Mouse (Mus musculus): ENCODE data around the gene Wbp4. TPM values are rescaled to one million over a fixed set of nuclear protein-coding genes. Genes with fewer than 3 reads are reported as not detected.

Wbp4 gene
- total and polyA plus RNA-seq, 3 experiments: 3.7 to 22.7 (median 22.0) TPM

GRCm38 (mm10) chr14:79425979-79426729 lies 55.2 kb downstream of the Wbp4 start, which contains the start of gene Kbtbd7:
Gene Kbtbd7 (plus strand): TSS chr14:79426511.
- Histone ChIP-seq H3K4me1 (ENCODE audit: control insufficient read depth, insufficient read depth, low read length) (peaks cover 6% of the 10 kb centered on the region), H3K36me3 (ENCODE audit: control insufficient read depth, insufficient read depth, low read length) (peaks cover 7% of the 10 kb centered on the region), H3K9ac (ENCODE audit: low read depth, low read length) (peak within 1 kb of the TSS; percentile 69), H3K27me3 (ENCODE audit: control insufficient read depth, insufficient read depth, low read length) (no peaks in the 10 kb centered on the region), H3K79me2 (replicated peaks; ENCODE audit: control insufficient read depth, insufficient read depth, low read length) (no peaks in the 10 kb centered on the region), H3K4me3 (peak within 1 kb of the TSS; percentile 46; the same call in 1 of the 2 replicates), H3K27ac (peak within 1 kb of the TSS; percentile 77)
- intact Hi-C loops (cut with DNase I): loop anchor here (2.0 kb wide), 1 partner anchor 27 kb away; no protein-coding TSS in a partner anchor
- TF ChIP-seq CTCF (IDR thresholded peaks at IDR 0.05) (no peak), POLR2A (IDR thresholded peaks at IDR 0.05; ENCODE audit: insufficient read depth, low read depth, low read length) (peak; percentile 88), EP300 (IDR thresholded peaks at IDR 0.05; ENCODE audit: insufficient read depth, low read depth, low read length) (peak; percentile 88)
- peak; percentile 93 to 97 for DNase-seq
- WGBS: under 1% methylated on average over 41 of the region's 44 CpGs

- Histone ChIP-seq H3K4me3 (no peak overlapping the region), H3K36me3 (ENCODE audit: control insufficient read depth, insufficient read depth, low read length) (no peaks in the 10 kb centered on the region), H3K27ac (no peak overlapping the region), H3K9ac (ENCODE audit: low read depth, low read length) (no peak overlapping the region), H3K27me3 (ENCODE audit: control insufficient read depth, insufficient read depth, low read length) (no peaks in the 10 kb centered on the region), H3K79me2 (replicated peaks; ENCODE audit: control insufficient read depth, insufficient read depth, low read length) (no peaks in the 10 kb centered on the region), H3K4me1 (ENCODE audit: control insufficient read depth, insufficient read depth, low read length) (no peaks in the 10 kb centered on the region)
- 82% methylated on average over 20 of the region's 20 CpGs for WGBS
- DNase-seq: no peak
- TF ChIP-seq CTCF (IDR thresholded peaks at IDR 0.05) (no peak), EP300 (IDR thresholded peaks at IDR 0.05; ENCODE audit: insufficient read depth, low read depth, low read length) (no peak), POLR2A (IDR thresholded peaks at IDR 0.05; ENCODE audit: insufficient read depth, low read depth, low read length) (no peak)
- intact Hi-C loops (cut with DNase I): loop anchor here (5.0 kb wide), 1 partner anchor 37 kb away; no protein-coding TSS in a partner anchor
These were observed 61.1 kb downstream of the Wbp4 start for GRCm38 (mm10) chr14:79420083-79420685.

DNA sequence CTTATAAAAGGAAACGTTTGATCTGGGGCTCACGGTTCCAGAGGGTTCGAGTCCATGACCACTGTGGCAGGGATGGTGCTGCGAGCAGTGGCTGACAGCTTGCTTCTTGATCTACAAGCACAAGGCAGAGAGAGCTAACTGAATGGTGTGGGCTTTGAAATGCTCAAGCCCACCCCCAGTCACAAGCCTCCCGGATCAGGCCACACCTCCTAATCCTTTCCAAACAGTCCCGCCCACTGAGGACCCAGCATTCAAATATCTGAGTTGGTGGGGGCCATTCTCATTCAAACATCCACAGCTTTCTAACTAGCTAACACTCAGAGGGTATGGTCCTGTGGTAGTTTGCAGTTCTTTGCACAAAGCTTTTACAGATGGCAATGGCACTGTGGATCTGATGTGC lies 68.2 kb downstream of the Wbp4 start:
- Histone ChIP-seq H3K27ac (no peak overlapping the region), H3K9ac (ENCODE audit: low read depth, low read length) (no peak overlapping the region), H3K36me3 (ENCODE audit: control insufficient read depth, insufficient read depth, low read length) (no peaks in the 10 kb centered on the region), H3K27me3 (ENCODE audit: control insufficient read depth, insufficient read depth, low read length) (no peaks in the 10 kb centered on the region), H3K4me3 (no peak overlapping the region), H3K4me1 (ENCODE audit: control insufficient read depth, insufficient read depth, low read length) (no peaks in the 10 kb centered on the region), H3K79me2 (replicated peaks; ENCODE audit: control insufficient read depth, insufficient read depth, low read length) (no peaks in the 10 kb centered on the region)
- WGBS: 85% methylated on average over 6 of the region's 6 CpGs
- intact Hi-C loops (cut with DNase I): no loop called here
- no peak for DNase-seq
- TF ChIP-seq EP300 (IDR thresholded peaks at IDR 0.05; ENCODE audit: insufficient read depth, low read depth, low read length) (no peak), CTCF (IDR thresholded peaks at IDR 0.05) (no peak), POLR2A (IDR thresholded peaks at IDR 0.05; ENCODE audit: insufficient read depth, low read depth, low read length) (no peak)

DNA sequence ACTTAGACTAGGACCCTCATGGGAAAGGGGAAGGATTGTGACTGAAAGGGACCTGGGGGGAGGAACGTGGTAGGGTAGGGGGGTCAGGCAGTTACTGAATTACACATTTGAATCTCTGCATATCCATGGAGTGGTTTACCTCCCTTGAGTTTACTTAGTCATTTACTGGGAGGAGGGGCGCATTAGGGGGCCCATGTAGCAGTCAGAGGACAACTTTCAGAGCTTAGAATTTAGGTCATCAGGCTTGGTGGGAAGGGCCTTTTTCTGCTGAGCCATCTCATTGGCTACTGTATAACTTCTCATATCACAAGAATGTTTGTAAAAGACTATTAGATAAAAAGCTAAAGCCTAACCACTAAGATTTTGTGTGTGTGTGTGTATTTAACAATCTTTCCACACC lies 70.7 kb downstream of the Wbp4 start:
- H3K27ac ChIP-seq: no peak overlapping the region
- H3K4me3 ChIP-seq: no peak overlapping the region
- no peak for DNase-seq
- intact Hi-C loops (cut with DNase I): no loop called here
- TF ChIP-seq POLR2A (IDR thresholded peaks at IDR 0.05; ENCODE audit: insufficient read depth, low read depth, low read length): no peak
- no peak for TF ChIP-seq EP300 (IDR thresholded peaks at IDR 0.05; ENCODE audit: insufficient read depth, low read depth, low read length)
- no peak for TF ChIP-seq CTCF (IDR thresholded peaks at IDR 0.05)
- no peaks in the 10 kb centered on the region for H3K4me1 ChIP-seq (ENCODE audit: control insufficient read depth, insufficient read depth, low read length)
- no peaks in the 10 kb centered on the region for H3K27me3 ChIP-seq (ENCODE audit: control insufficient read depth, insufficient read depth, low read length)
- H3K79me2 ChIP-seq (replicated peaks; ENCODE audit: control insufficient read depth, insufficient read depth, low read length): no peaks in the 10 kb centered on the region
- H3K9ac ChIP-seq (ENCODE audit: low read depth, low read length): no peak overlapping the region
- 69% methylated on average over 2 of the region's 2 CpGs for WGBS
- H3K36me3 ChIP-seq (ENCODE audit: control insufficient read depth, insufficient read depth, low read length): no peaks in the 10 kb centered on the region

Other genes with a start within 250 kb of the Wbp4 start
- not detected for gene Zfp957, start 234.2 kb downstream of the Wbp4 start, total RNA-seq (2021)
- gene Zfp957, start 234.2 kb downstream of the Wbp4 start, polyA plus RNA-seq (2012; rRNA removed): not detected in 2 replicates
- 100 to 1,000 TPM in 1 of 2 experiments, 10 to 100 TPM in 1; 66.4 to 116 TPM for gene Rgcc, start 179.9 kb downstream of the Wbp4 start, total RNA-seq (2021)
- gene Rgcc, start 179.9 kb downstream of the Wbp4 start, polyA plus RNA-seq (2012; rRNA removed): 91.8 and 124 TPM in 2 replicates
- gene Naa16, start 90.7 kb downstream of the Wbp4 start, total RNA-seq (2021): 1 to 10 TPM; 7.9 to 9.7 TPM
- gene Naa16, start 90.7 kb downstream of the Wbp4 start, polyA plus RNA-seq (2012; rRNA removed): 1.8 and 3.5 TPM in 2 replicates
- 1 to 10 TPM; 7.3 to 7.9 TPM for gene Mtrf1, start 83.7 kb downstream of the Wbp4 start, total RNA-seq (2021)
- gene Mtrf1, start 83.7 kb downstream of the Wbp4 start, polyA plus RNA-seq (2012; rRNA removed): 4.5 and 7.0 TPM in 2 replicates
- gene Kbtbd7, start 55.0 kb downstream of the Wbp4 start, total RNA-seq (2021): 1 to 10 TPM; 9.3 to 9.8 TPM
- gene Kbtbd7, start 55.0 kb downstream of the Wbp4 start, polyA plus RNA-seq (2012; rRNA removed): 2.9 and 4.7 TPM in 2 replicates
- gene Kbtbd6, start 29.7 kb downstream of the Wbp4 start, total RNA-seq (2021): under 1 TPM; 0.10 to 0.14 TPM
- gene Kbtbd6, start 29.7 kb downstream of the Wbp4 start, polyA plus RNA-seq (2012; rRNA removed): 0.08 and 0.20 TPM in 2 replicates
- 10 to 100 TPM; 13.3 to 13.7 TPM for gene Elf1, start 326 bp downstream of the Wbp4 start, total RNA-seq (2021)
- gene Elf1, start 326 bp downstream of the Wbp4 start, polyA plus RNA-seq (2012; rRNA removed): 6.6 and 11.3 TPM in 2 replicates
- gene Sugt1, start 106.2 kb upstream of the Wbp4 start, total RNA-seq (2021): 10 to 100 TPM; 52.4 to 64.9 TPM
- gene Sugt1, start 106.2 kb upstream of the Wbp4 start, polyA plus RNA-seq (2012; rRNA removed): 5.7 and 16.9 TPM in 2 replicates
- 1 to 10 TPM; 2.0 to 3.9 TPM for gene Cnmd, start 180.7 kb upstream of the Wbp4 start, total RNA-seq (2021)
- gene Cnmd, start 180.7 kb upstream of the Wbp4 start, polyA plus RNA-seq (2012; rRNA removed): 0.47 and 1.5 TPM in 2 replicates

All from heart, adult 2 months (tissue).